Mouse (Mus musculus): ENCODE results near the gene Sema6b. TPM values are rescaled to one million over a fixed set of nuclear protein-coding genes. Genes with fewer than 3 reads are reported as not detected.

Sema6b gene
- total and polyA plus RNA-seq, 2 experiments from 2014 or later = 18.1 to 76.4 TPM

GRCm38 (mm10) chr17:56103465-56104285 is 36.5 kb downstream of the Sema6b start:
- no peak overlapping the region for H3K27ac ChIP-seq (ENCODE audit: low read depth, low read length)
- H3K9ac ChIP-seq = no peak overlapping the region
- no peaks in the 10 kb centered on the region for H3K4me1 ChIP-seq (ENCODE audit: insufficient read depth)
- H3K27me3 ChIP-seq (ENCODE audit: insufficient read depth, low read length) = no peaks in the 10 kb centered on the region
- WGBS = 96% methylated on average over 8 of the region's 8 CpGs
- H3K4me2 ChIP-seq (ENCODE audit: low read depth) = no peak overlapping the region
- peaks cover 56% of the 10 kb centered on the region for H3K36me3 ChIP-seq (ENCODE audit: insufficient read depth)
- H3K4me3 ChIP-seq (ENCODE audit: low read depth, low read length) = no peak overlapping the region
- DNase-seq = no peak
- no peak for TF ChIP-seq CTCF (IDR thresholded peaks at IDR 0.05; ENCODE audit: low read depth)
- no peak for ATAC-seq
- no peaks in the 10 kb centered on the region for H3K9me3 ChIP-seq (ENCODE audit: low read length)

DNA sequence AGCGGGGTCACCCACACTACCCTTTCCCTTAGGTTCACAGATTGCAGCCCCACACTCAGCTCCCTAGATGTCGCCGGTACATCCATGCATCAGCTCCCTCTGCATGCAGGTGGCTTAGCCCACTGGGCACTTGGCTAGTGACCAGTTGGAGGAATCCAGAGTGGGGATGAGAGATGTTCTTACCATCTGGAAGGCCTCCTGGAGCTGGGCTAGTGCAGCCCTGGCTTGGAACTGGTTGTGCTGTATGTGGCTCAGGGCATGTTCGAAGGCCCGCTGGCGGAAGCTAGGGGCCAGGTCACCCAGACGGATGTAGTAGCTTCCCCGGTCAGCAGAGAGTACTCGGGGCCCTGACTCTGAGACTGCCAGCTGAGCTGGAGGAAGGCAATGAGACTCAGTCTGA is 37.2 kb downstream of the Sema6b start:
- H3K9ac ChIP-seq = no peak overlapping the region
- WGBS = 96% methylated on average over 9 of the region's 9 CpGs
- H3K27me3 ChIP-seq (ENCODE audit: insufficient read depth, low read length) = no peaks in the 10 kb centered on the region
- DNase-seq = no peak
- H3K36me3 ChIP-seq (ENCODE audit: insufficient read depth) = peaks cover 60% of the 10 kb centered on the region
- H3K9me3 ChIP-seq (ENCODE audit: low read length) = no peaks in the 10 kb centered on the region
- H3K4me3 ChIP-seq (ENCODE audit: low read depth, low read length) = no peak overlapping the region
- ATAC-seq = no peak
- no peak overlapping the region for H3K4me2 ChIP-seq (ENCODE audit: low read depth)
- TF ChIP-seq CTCF (IDR thresholded peaks at IDR 0.05; ENCODE audit: low read depth) = no peak
- no peaks in the 10 kb centered on the region for H3K4me1 ChIP-seq (ENCODE audit: insufficient read depth)
- H3K27ac ChIP-seq (ENCODE audit: low read depth, low read length) = no peak overlapping the region

GRCm38 (mm10) chr17:56102158-56102557 is 38.0 kb downstream of the Sema6b start:
- Histone ChIP-seq H3K4me3 (ENCODE audit: low read depth, low read length) (no peak overlapping the region), H3K9ac (no peak overlapping the region), H3K4me2 (ENCODE audit: low read depth) (no peak overlapping the region), H3K9me3 (ENCODE audit: low read length) (no peaks in the 10 kb centered on the region), H3K36me3 (ENCODE audit: insufficient read depth) (peaks cover 68% of the 10 kb centered on the region), H3K4me1 (ENCODE audit: insufficient read depth) (no peaks in the 10 kb centered on the region), H3K27ac (ENCODE audit: low read depth, low read length) (no peak overlapping the region), H3K27me3 (ENCODE audit: insufficient read depth, low read length) (no peaks in the 10 kb centered on the region)
- ATAC-seq (no peak), DNase-seq (no peak)
- 93% methylated on average over 5 of the region's 5 CpGs for WGBS
- no peak for TF ChIP-seq CTCF (IDR thresholded peaks at IDR 0.05; ENCODE audit: low read depth)

DNA sequence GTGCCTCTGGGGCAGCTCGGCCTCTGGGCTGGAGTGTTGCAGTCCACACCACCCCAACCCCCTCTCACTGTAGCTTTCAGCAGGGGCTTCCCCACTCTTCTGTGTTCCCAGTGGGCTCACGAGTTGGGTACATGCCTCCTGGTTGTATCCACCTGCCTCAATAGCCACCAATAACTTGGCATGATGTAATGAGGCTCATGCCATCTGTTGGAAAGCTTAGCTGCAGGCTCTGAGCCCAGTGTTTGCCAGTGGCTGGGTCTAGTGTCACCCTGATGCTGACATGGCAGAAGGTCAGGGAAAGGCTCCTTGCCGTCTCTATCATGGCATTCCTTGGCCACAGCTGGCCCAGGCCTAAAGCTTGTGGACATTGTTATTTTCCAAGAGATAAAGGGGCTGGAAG is 39.3 kb downstream of the Sema6b start:
- WGBS = 87% methylated on average over 3 of the region's 3 CpGs
- Histone ChIP-seq H3K4me2 (ENCODE audit: low read depth) (no peak overlapping the region), H3K9ac (no peak overlapping the region), H3K4me3 (ENCODE audit: low read depth, low read length) (no peak overlapping the region), H3K27ac (ENCODE audit: low read depth, low read length) (no peak overlapping the region), H3K27me3 (ENCODE audit: insufficient read depth, low read length) (no peaks in the 10 kb centered on the region), H3K9me3 (ENCODE audit: low read length) (no peaks in the 10 kb centered on the region), H3K36me3 (ENCODE audit: insufficient read depth) (peaks cover 81% of the 10 kb centered on the region), H3K4me1 (ENCODE audit: insufficient read depth) (no peaks in the 10 kb centered on the region)
- ATAC-seq = no peak
- TF ChIP-seq CTCF (IDR thresholded peaks at IDR 0.05; ENCODE audit: low read depth) = no peak
- no peak for DNase-seq

DNA sequence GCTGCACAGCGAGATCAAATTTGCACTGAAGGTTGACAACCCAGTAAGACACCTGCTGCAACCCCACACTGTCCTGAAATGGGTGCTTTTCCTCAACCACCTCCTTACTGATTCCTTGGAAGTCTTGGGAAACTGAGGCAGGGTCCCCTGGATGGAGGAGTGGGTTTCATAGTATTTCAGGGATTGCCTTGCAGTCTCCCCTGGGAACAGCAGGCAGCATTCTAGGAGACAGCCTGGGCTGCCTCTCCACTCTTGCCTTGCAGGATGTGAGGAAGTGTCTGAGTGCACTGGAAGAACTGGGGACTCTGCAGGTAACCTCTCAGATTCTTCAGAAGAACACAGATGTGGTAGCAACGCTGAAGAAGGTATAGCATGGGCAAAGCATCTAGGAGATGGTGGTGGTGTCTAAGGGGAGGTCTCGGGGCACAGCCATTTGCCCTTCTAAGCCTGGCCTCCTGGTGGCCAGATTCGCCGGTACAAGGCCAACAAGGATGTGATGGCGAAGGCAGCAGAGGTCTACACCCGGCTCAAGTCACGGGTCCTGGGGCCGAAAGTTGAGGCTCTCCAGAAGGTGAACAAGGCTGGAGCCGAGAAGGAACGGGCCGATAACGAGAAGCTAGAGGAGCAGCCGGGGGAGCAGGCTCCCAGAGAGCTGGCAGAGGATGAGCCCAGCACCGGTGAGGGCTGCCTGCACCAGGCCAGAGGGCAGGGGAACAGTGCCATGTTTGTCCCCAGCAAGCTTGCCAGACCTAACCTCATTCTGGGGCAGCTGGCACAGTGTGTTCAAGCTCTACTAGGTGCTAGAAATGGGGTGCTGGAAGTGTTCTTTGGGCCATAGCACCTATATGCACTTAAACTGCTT is 41.2 kb downstream of the Sema6b start:
- no peak overlapping the region for H3K4me3 ChIP-seq (ENCODE audit: low read depth, low read length)
- H3K9me3 ChIP-seq (ENCODE audit: low read length) = no peaks in the 10 kb centered on the region
- H3K36me3 ChIP-seq (ENCODE audit: insufficient read depth) = peaks cover 85% of the 10 kb centered on the region
- DNase-seq (no peak), ATAC-seq (no peak)
- no peak overlapping the region for H3K4me2 ChIP-seq (ENCODE audit: low read depth)
- H3K27me3 ChIP-seq (ENCODE audit: insufficient read depth, low read length) = no peaks in the 10 kb centered on the region
- H3K4me1 ChIP-seq (ENCODE audit: insufficient read depth) = no peaks in the 10 kb centered on the region
- WGBS = 90% methylated on average over 15 of the region's 15 CpGs
- no peak overlapping the region for H3K27ac ChIP-seq (ENCODE audit: low read depth, low read length)
- H3K9ac ChIP-seq = no peak overlapping the region
- TF ChIP-seq CTCF (IDR thresholded peaks at IDR 0.05; ENCODE audit: low read depth) = peak; percentile 14; the same call in 1 of the 2 replicates

- 93% methylated on average over 8 of the region's 8 CpGs for WGBS
- no peak overlapping the region for H3K4me3 ChIP-seq (ENCODE audit: low read depth, low read length)
Observed at GRCm38 (mm10) chr17:56098180-56098579, 42.0 kb downstream of the Sema6b start.

DNA sequence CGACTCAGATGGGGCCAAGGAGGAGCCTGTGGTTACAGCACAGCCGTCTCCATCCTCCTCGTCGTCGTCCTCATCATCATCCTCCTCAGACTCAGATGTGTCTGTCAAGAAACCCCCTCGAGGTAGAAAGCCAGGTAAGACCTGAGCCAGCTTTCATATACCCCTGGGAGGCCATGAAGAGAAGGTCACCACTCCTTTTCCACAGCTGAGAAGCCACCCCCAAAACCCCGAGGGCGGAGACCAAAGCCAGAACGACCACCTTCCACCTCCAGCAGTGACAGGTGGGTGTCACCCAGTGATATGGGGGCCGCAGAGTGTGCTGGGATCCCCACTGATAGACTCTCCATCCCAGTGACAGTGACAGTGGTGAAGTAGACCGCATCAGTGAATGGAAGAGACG is 43.3 kb downstream of the Sema6b start:
- Histone ChIP-seq H3K4me1 (ENCODE audit: insufficient read depth) (no peaks in the 10 kb centered on the region), H3K27me3 (ENCODE audit: insufficient read depth, low read length) (no peaks in the 10 kb centered on the region), H3K4me2 (ENCODE audit: low read depth) (no peak overlapping the region), H3K9ac (no peak overlapping the region), H3K9me3 (ENCODE audit: low read length) (no peaks in the 10 kb centered on the region), H3K36me3 (ENCODE audit: insufficient read depth) (peaks cover 76% of the 10 kb centered on the region), H3K4me3 (ENCODE audit: low read depth, low read length) (no peak overlapping the region), H3K27ac (ENCODE audit: low read depth, low read length) (no peak overlapping the region)
- DNase-seq (no peak), ATAC-seq (no peak)
- no peak for TF ChIP-seq CTCF (IDR thresholded peaks at IDR 0.05; ENCODE audit: low read depth)
- 90% methylated on average over 12 of the region's 12 CpGs for WGBS

More at GRCm38 (mm10) chr17:56098180-56098579, 42.0 kb downstream of the Sema6b start:
- no peak overlapping the region for H3K9ac ChIP-seq
- ATAC-seq (no peak), DNase-seq (no peak)
- H3K27ac ChIP-seq (ENCODE audit: low read depth, low read length) = no peak overlapping the region
- peaks cover 81% of the 10 kb centered on the region for H3K36me3 ChIP-seq (ENCODE audit: insufficient read depth)
- no peaks in the 10 kb centered on the region for H3K9me3 ChIP-seq (ENCODE audit: low read length)
- no peaks in the 10 kb centered on the region for H3K27me3 ChIP-seq (ENCODE audit: insufficient read depth, low read length)
- H3K4me1 ChIP-seq (ENCODE audit: insufficient read depth) = no peaks in the 10 kb centered on the region
- H3K4me2 ChIP-seq (ENCODE audit: low read depth) = no peak overlapping the region
- no peak for TF ChIP-seq CTCF (IDR thresholded peaks at IDR 0.05; ENCODE audit: low read depth)

All from forebrain, postnatal 0 days (tissue).